Mouse (Mus musculus) embryonic facial prominence, embryonic 11.5 days (tissue): ENCODE measurements around the gene Pcca. TPM values are rescaled to one million over a fixed set of nuclear protein-coding genes. Genes with fewer than 3 reads are reported as not detected.

Source experiments
- ATAC-seq: fragments of 200-750 bp; cut with Nextera tagmentation; replicated peaks from 2 replicates; pipeline ENCODE4 v1.8.0; 2017; ENCODE audit warnings: low read depth; ENCODE audit not compliant: insufficient number of reproducible peaks, low FRiP score, low TSS enrichment
- DNase-seq: peaks from one replicate; pipeline ENCODE4 v3.0.0-alpha.2; 2015; ENCODE audit warnings: low spot score
- H3K27ac ChIP-seq: fragments of 300-500 bp; sonication (generic); replicated peaks from 2 replicates; pipeline ENCODE4 v1.5.1; 2014; ENCODE audit warnings: mild to moderate bottlenecking, low read depth, low read length, control low read depth
- H3K27me3 ChIP-seq: fragments of 300-500 bp; sonication (generic); 2 replicates; pipeline ENCODE4 v1.6.1; 2014; ENCODE audit warnings: mild to moderate bottlenecking, low read length, moderate library complexity, mixed read lengths; ENCODE audit not compliant: control insufficient read depth, insufficient read depth
- H3K36me3 ChIP-seq: fragments of 300-500 bp; sonication (generic); replicated peaks from 2 replicates; pipeline ENCODE4 v1.6.1; 2014; ENCODE audit warnings: low read depth, mild to moderate bottlenecking, low read length, moderate library complexity, mixed read lengths; ENCODE audit not compliant: control insufficient read depth, insufficient read depth
- H3K4me1 ChIP-seq: fragments of 300-500 bp; sonication (generic); 2 replicates; pipeline ENCODE4 v1.6.1; 2014; ENCODE audit warnings: low read length, mixed read lengths; ENCODE audit not compliant: control insufficient read depth, insufficient read depth
- H3K4me2 ChIP-seq: fragments of 300-500 bp; sonication (generic); 2 replicates; pipeline ENCODE4 v1.6.1; 2014; ENCODE audit warnings: low read depth, mild to moderate bottlenecking, control low read depth, low read length, moderate library complexity
- H3K4me3 ChIP-seq: fragments of 300-500 bp; sonication (generic); 2 replicates; pipeline ENCODE4 v1.5.1; 2014; ENCODE audit warnings: low read depth, low read length, control low read depth
- H3K9ac ChIP-seq: fragments of 300-500 bp; sonication (generic); replicated peaks from 2 replicates; pipeline ENCODE4 v1.6.1; 2014; ENCODE audit warnings: mild to moderate bottlenecking, control low read depth, low read length
- H3K9me3 ChIP-seq: fragments of 300-500 bp; sonication (generic); replicated peaks from 2 replicates; pipeline ENCODE4 v1.6.1; 2016; ENCODE audit warnings: mild to moderate bottlenecking, low read length, inconsistent platforms, mixed read lengths; ENCODE audit not compliant: control insufficient read depth
- WGBS: fragments of 180-500 bp; shearing (Covaris S2); extraction: QIAGEN DNeasy Blood & Tissue Kit; methylation state at CpG from one replicate; pipeline ENCODE4 v1.1.7; 2014; 5-methylcytosine and 5-hydroxymethylcytosine counted together
- polyA plus RNA-seq: library from polyadenylated mRNA; unstranded; fragments of >200 nt; fragmentation: Nextera tagmentation; extraction: Ambion mirVana; gene quantifications from 2 replicates; pipeline ENCODE4 v1.2.1, GENCODE M21; 2014

The Pcca gene
- polyA plus RNA-seq, 1 experiment from 2014 or later = 35.3 TPM

DNA sequence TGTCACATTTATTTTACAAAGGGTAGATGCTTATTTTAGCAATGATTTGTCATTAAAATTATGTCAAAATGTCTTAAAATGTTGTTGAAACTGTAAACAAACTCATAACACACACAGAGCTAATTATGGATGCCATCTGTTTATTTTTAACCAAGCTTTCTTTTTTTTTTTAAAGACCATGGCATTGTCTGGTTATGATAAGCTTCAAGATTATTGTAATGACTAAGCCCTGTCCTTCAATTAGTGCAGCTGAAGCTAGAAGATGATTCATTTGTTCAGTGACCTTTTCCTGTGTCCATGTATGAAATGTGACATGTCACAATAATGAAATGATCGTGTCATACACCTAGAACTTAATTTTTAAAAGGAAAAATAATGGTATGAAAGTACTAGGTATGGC, 149.5 kb downstream of the Pcca start:
- no peak overlapping the region for H3K4me2 ChIP-seq
- H3K9ac ChIP-seq = no peak overlapping the region
- H3K4me3 ChIP-seq = no peak overlapping the region
- no peak for ATAC-seq
- H3K36me3 ChIP-seq = no peaks in the 10 kb centered on the region
- H3K27ac ChIP-seq = no peak overlapping the region
- H3K27me3 ChIP-seq = no peaks in the 10 kb centered on the region
- H3K4me1 ChIP-seq = no peaks in the 10 kb centered on the region
- H3K9me3 ChIP-seq = no peaks in the 10 kb centered on the region
- 91% methylated on average over 1 of the region's 1 CpGs for WGBS
- no peak for DNase-seq

DNA sequence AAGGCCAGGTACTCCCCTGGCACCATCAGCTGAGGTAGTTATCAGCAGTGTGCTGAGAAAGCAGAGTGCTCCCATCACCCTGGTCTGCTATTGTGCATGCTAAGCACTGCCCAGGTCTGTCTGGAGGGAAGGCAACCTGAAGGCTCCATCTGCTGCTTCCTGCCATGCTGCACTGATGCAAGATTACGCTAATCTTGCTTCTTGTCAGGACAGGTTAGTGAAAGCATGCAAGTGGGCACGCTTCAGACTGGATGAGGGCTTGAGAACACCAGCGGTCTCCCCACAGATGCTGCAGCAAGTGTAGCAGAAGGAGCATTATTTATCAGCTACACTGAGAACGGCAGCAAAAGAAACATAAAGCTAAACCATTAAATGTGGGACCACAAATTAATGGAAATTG, 150.1 kb downstream of the Pcca start:
- Histone ChIP-seq H3K9ac (no peak overlapping the region), H3K27me3 (no peaks in the 10 kb centered on the region), H3K27ac (no peak overlapping the region), H3K4me1 (no peaks in the 10 kb centered on the region), H3K9me3 (no peaks in the 10 kb centered on the region), H3K36me3 (no peaks in the 10 kb centered on the region), H3K4me3 (no peak overlapping the region), H3K4me2 (no peak overlapping the region)
- 79% methylated on average over 4 of the region's 4 CpGs for WGBS
- ATAC-seq = no peak
- DNase-seq = no peak

DNA sequence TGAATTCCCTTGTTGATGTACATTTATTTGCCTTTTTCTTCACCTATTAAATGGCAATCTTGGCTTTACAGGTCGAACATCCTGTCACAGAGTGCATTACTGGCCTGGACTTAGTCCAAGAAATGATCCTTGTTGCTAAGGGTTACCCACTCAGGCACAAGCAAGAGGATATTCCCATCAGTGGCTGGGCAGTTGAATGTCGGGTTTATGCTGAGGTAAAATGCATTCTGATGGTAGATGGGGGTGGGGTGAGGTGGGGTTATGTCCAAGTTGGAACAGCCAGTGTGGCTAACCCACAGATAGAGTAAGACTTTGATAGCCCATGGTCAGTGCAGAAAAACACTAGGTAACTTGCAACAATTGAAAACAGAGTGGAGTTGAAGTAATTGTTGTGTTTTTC, 150.7 kb downstream of the Pcca start:
- 63% methylated on average over 2 of the region's 2 CpGs for WGBS
- Histone ChIP-seq H3K9ac (no peak overlapping the region), H3K27ac (no peak overlapping the region), H3K4me1 (no peaks in the 10 kb centered on the region), H3K27me3 (no peaks in the 10 kb centered on the region), H3K36me3 (no peaks in the 10 kb centered on the region), H3K4me3 (no peak overlapping the region), H3K4me2 (no peak overlapping the region), H3K9me3 (no peaks in the 10 kb centered on the region)
- no peak for DNase-seq
- no peak for ATAC-seq

DNA sequence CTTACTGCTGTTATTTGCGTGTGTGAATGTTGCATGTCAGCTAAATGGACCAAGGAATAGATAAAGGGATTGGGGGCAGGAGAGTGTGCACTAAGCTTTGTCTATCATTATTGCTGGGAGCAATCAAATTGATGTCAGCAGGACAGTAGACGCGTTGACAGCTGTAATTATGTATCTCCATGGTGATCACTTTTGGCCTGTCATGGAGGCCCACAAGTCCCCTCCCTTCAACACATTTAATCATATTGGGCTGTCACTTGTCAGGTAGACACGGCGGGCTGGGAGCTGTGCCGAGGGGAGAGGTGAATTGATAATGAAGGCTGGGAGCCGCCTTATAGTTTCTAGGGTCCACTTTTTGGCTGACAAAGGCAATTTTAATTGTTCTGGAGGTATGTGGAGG, 153.3 kb downstream of the Pcca start:
- no peak overlapping the region for H3K4me2 ChIP-seq
- ATAC-seq = 0 out of 2 replicates have a peak, but pooled peaks have one; percentile 44
- DNase-seq = no peak
- 74% methylated on average over 7 of the region's 7 CpGs for WGBS
- no peak overlapping the region for H3K4me3 ChIP-seq
- H3K9me3 ChIP-seq = no peaks in the 10 kb centered on the region
- no peak overlapping the region for H3K27ac ChIP-seq
- no peaks in the 10 kb centered on the region for H3K36me3 ChIP-seq
- no peak overlapping the region for H3K9ac ChIP-seq
- H3K4me1 ChIP-seq = no peaks in the 10 kb centered on the region
- no peaks in the 10 kb centered on the region for H3K27me3 ChIP-seq

DNA sequence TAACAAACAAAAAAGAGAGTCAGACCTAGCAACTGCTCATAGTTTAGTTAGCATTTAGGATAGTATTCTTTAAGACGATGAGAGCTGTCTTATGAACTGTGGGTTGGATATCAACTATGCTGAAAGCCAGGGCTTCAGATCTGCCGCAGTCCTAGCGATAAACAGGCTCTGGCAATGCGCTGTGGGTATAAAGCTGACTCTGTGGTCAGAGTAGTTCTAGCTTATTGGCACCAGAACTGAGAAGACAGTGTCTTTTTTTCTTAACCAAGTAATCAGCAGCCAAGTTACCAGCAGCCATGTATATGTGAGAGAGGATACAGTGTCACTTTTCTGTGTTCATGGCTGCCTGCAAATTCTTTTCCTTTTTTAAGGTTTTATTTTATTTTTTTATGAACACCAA, 154.3 kb downstream of the Pcca start:
- ATAC-seq = no peak
- H3K9ac ChIP-seq = no peak overlapping the region
- no peaks in the 10 kb centered on the region for H3K27me3 ChIP-seq
- 86% methylated on average over 4 of the region's 4 CpGs for WGBS
- no peaks in the 10 kb centered on the region for H3K9me3 ChIP-seq
- no peaks in the 10 kb centered on the region for H3K36me3 ChIP-seq
- H3K4me3 ChIP-seq = no peak overlapping the region
- no peaks in the 10 kb centered on the region for H3K4me1 ChIP-seq
- no peak overlapping the region for H3K4me2 ChIP-seq
- H3K27ac ChIP-seq = no peak overlapping the region
- DNase-seq = no peak

DNA sequence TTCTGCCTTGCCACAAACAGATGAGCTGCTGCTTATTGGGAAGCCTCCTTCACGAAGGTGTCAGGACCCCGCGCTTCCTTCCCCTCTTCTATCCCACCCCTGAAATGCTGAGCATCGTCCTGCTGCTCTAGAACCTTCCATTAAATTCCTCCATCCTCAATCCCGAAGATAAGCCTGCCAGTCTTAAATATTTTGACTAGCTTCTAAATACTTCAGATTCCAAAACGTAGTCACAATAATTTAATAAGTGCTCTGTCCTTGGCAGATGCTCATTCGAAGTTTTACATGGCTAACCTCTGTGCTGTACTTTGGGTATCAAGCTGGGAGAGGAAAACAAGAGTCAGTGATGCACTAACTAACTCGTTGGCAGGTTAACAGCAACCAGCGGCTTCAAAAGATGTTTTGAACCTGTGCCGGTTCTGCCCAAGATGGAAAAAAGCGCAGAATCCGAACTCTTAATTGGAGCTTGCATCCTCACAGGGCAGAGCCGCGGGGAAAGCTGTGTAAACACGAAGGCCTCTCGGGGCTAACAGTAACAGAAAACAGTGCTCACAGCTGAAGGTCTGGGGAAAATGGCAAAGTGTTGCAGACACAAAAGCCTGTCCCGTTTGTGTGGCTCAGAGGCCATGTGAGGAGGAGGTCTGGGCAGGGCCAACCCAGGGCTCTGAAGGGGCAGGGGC, 155.2 kb downstream of the Pcca start:
- no peaks in the 10 kb centered on the region for H3K4me1 ChIP-seq
- ATAC-seq = no peak
- H3K9ac ChIP-seq = no peak overlapping the region
- no peak overlapping the region for H3K4me2 ChIP-seq
- H3K27me3 ChIP-seq = no peaks in the 10 kb centered on the region
- peak; percentile 41 for DNase-seq
- no peaks in the 10 kb centered on the region for H3K9me3 ChIP-seq
- H3K36me3 ChIP-seq = no peaks in the 10 kb centered on the region
- 50% methylated on average over 17 of the region's 17 CpGs for WGBS
- H3K4me3 ChIP-seq = no peak overlapping the region
- no peak overlapping the region for H3K27ac ChIP-seq

DNA sequence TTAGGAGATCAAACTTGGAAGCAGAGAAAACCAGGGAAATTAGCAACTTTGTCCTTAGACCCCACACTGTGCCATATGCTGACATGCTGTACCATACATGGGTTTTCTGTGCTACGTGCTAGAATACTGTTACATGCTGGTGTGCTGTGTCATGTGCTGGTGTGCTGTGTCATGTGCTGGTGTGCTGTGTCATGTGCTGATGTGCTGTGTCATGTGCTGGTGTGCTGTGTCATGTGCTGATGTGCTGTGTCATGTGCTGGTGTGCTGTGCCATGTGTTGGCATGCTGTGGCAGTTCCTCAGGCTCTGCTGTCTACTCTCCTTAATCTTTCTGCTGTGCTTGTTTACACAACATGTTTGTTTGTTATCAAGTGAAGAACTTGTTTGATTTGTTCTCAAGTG, 157.4 kb downstream of the Pcca start:
- Histone ChIP-seq H3K9ac (no peak overlapping the region), H3K4me1 (no peaks in the 10 kb centered on the region), H3K4me2 (no peak overlapping the region), H3K27ac (no peak overlapping the region), H3K9me3 (no peaks in the 10 kb centered on the region), H3K36me3 (no peaks in the 10 kb centered on the region), H3K4me3 (no peak overlapping the region), H3K27me3 (no peaks in the 10 kb centered on the region)
- ATAC-seq = no peak
- no peak for DNase-seq
- WGBS = 91% methylated on average over 1 of the region's 1 CpGs

DNA sequence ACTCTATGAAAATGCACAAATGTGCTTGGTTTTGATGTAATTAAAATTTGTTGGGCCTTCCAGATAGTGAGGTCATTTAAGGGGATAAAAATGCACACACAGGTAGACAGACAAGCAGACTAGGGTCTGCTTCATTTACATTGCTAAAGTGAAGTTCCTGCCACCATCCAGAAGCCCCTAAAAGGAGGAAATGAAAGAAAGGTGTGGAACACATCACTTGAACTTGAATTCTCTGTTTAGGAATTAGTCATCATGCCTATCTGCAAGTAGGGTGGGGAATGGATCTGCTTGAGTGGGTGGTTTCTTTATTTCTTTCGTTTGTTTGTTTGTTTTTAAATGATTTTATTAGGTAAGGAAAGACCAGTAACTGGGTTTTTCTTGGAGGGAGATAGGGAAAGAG, 166.2 kb downstream of the Pcca start:
- no peaks in the 10 kb centered on the region for H3K9me3 ChIP-seq
- H3K4me1 ChIP-seq = no peaks in the 10 kb centered on the region
- no peaks in the 10 kb centered on the region for H3K36me3 ChIP-seq
- WGBS = 80% methylated on average over 1 of the region's 1 CpGs
- no peak overlapping the region for H3K4me3 ChIP-seq
- no peaks in the 10 kb centered on the region for H3K27me3 ChIP-seq
- no peak overlapping the region for H3K27ac ChIP-seq
- ATAC-seq (no peak), DNase-seq (no peak)
- no peak overlapping the region for H3K9ac ChIP-seq
- H3K4me2 ChIP-seq = no peak overlapping the region
